Mouse (Mus musculus) gonadal fat pad, adult 2 months (tissue): ENCODE measurements around the gene Chdh. TPM values are rescaled to one million over a fixed set of nuclear protein-coding genes. Genes with fewer than 3 reads are reported as not detected.

Experiments used
- DNase-seq: peaks from one replicate; pipeline ENCODE4 v3.0.0-alpha.2; 2012; ENCODE audit warnings: low read depth
- polyA plus RNA-seq: library from polyadenylated mRNA; depleted of rRNA; stranded (reverse); fragments of >200 nt; gene quantifications from 2 replicates; pipeline ENCODE4 v1.2.3, GENCODE M21; 2012

The Chdh gene
- polyA plus RNA-seq, 1 experiment: 32.5 TPM

GRCm38 (mm10) chr14:30011886-30012560, 3.2 kb downstream of the Chdh start:
- no peak for DNase-seq

- no peak for DNase-seq
Measured at GRCm38 (mm10) chr14:30014487-30014886, 5.7 kb downstream of the Chdh start.

GRCm38 (mm10) chr14:30015008-30015407, 6.2 kb downstream of the Chdh start:
- no peak for DNase-seq

- no peak for DNase-seq
Measured at GRCm38 (mm10) chr14:30016666-30017065, 7.8 kb downstream of the Chdh start.

- no peak for DNase-seq
Measured at GRCm38 (mm10) chr14:30017794-30018462, 9.1 kb downstream of the Chdh start.

GRCm38 (mm10) chr14:30018463-30018801, 9.6 kb downstream of the Chdh start:
- no peak for DNase-seq

GRCm38 (mm10) chr14:30018846-30019245, 10.0 kb downstream of the Chdh start:
- no peak for DNase-seq

GRCm38 (mm10) chr14:30019375-30019774, 10.6 kb downstream of the Chdh start:
- DNase-seq: no peak

- DNase-seq: no peak
Measured at GRCm38 (mm10) chr14:30019792-30020575, 11.2 kb downstream of the Chdh start.

- no peak for DNase-seq
Measured at GRCm38 (mm10) chr14:30022471-30022870, 13.6 kb downstream of the Chdh start.

- DNase-seq: no peak
Measured at GRCm38 (mm10) chr14:30024387-30024786, 15.6 kb downstream of the Chdh start.

GRCm38 (mm10) chr14:30027378-30027777, 18.6 kb downstream of the Chdh start:
- DNase-seq: no peak

GRCm38 (mm10) chr14:30033405-30033804, 24.6 kb downstream of the Chdh start:
- no peak for DNase-seq

GRCm38 (mm10) chr14:30038431-30038830, 29.6 kb downstream of the Chdh start:
- no peak for DNase-seq

GRCm38 (mm10) chr14:30039413-30039812, 30.6 kb downstream of the Chdh start:
- no peak for DNase-seq

GRCm38 (mm10) chr14:30041836-30042235, 33.0 kb downstream of the Chdh start:
- no peak for DNase-seq

GRCm38 (mm10) chr14:30043356-30043940, 34.6 kb downstream of the Chdh start:
- no peak for DNase-seq

- DNase-seq: no peak
Measured at GRCm38 (mm10) chr14:30045239-30045638, 36.4 kb downstream of the Chdh start.

GRCm38 (mm10) chr14:30045704-30046220, 36.9 kb downstream of the Chdh start:
- DNase-seq: no peak

GRCm38 (mm10) chr14:30046976-30047375, 38.2 kb downstream of the Chdh start:
- DNase-seq: no peak

GRCm38 (mm10) chr14:30048049-30048448, 39.2 kb downstream of the Chdh start:
- no peak for DNase-seq

GRCm38 (mm10) chr14:30050280-30050679, 41.5 kb downstream of the Chdh start:
- DNase-seq: no peak
